Mouse (Mus musculus) embryonic fibroblast, embryonic 13.5 days (primary cell): ENCODE measurements at regions not wholly inside any gene's neighbourhood (a gene's known extent, or its start where the extent isn't known, plus 50 kb on each side); places are given as distances from the start of the nearest gene placed in this dataset.

ENCODE experiments used
- CTCF ChIP-seq: IDR thresholded peaks from 2 replicates; pipeline ENCODE4 v1.5.1; 2011; ENCODE audit warnings: mild to moderate bottlenecking, control low read depth, low read length, moderate library complexity, borderline replicate concordance; ENCODE audit not compliant: insufficient read depth
- POLR2A ChIP-seq: IDR thresholded peaks from 2 replicates; pipeline ENCODE4 v1.6.1; 2011; ENCODE audit warnings: low read depth, mild to moderate bottlenecking, control low read depth, low read length, moderate library complexity

DNA sequence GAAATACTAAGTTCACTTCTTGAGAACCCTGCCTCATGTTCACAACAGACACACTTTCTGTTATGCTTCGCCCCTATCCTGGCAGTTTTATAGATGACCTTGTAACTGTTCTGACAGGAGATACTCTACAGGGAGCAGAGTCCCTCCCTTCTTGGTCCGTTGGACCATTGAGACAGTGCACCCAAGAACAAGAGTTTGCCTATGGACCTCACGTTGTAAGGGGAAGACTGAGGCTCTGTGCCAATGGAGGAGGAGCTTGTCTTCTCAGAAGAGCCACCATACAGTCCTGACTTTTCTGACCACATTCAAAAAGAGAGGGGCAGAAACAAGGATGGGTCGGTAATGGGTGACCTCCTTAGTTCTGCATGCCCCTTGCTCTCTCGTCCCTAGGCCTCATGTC, 103.8 kb upstream of the Jun start:
- no peak for TF ChIP-seq POLR2A
- TF ChIP-seq CTCF, result no peak
